Mouse (Mus musculus) CD8-positive naive resting alpha-beta T cell, adult 57 days (primary cell): Measurements from ENCODE around the gene Zfp354a. TPM values are rescaled to one million over a fixed set of nuclear protein-coding genes. Genes with fewer than 3 reads are reported as not detected.

Experiments
- total RNA-seq: library from RNA; stranded (reverse); gene quantifications from one replicate; pipeline ENCODE4 v1.2.4, GENCODE M21; 2023

Zfp354a gene
- total RNA-seq: not detected

GRCm38 (mm10) chr11:51059151-51059571 lies at the start of gene Zfp354a:
Zfp354a (plus strand) TSS chr11:51059257.

GRCm38 (mm10) chr11:51013936-51014335 lies 45.1 kb upstream of the Zfp354a start, which contains the start of gene Olfr54:
Olfr54 (plus strand) TSS chr11:51014236.

GRCm38 (mm10) chr11:51047809-51048208 lies 11.2 kb upstream of the Zfp354a start, which contains the start of gene Olfr1375:
Olfr1375 (plus strand) TSS chr11:51048109.

Other genes with a start within 250 kb of the Zfp354a start
- 17.9 TPM for gene Zfp354c, start 231.5 kb upstream of the Zfp354a start, total RNA-seq
- gene Zfp879, start 217.7 kb upstream of the Zfp354a start, total RNA-seq: 0.21 TPM
- 17.9 TPM for gene Grm6, start 208.6 kb upstream of the Zfp354a start, total RNA-seq
- gene Zfp454, start 171.6 kb upstream of the Zfp354a start, total RNA-seq: not detected
- 3.3 TPM for gene Zfp2, start 143.1 kb upstream of the Zfp354a start, total RNA-seq
- not detected for gene Zfp354b, start 127.6 kb upstream of the Zfp354a start, total RNA-seq
- gene 4933414I15Rik, start 115.5 kb upstream of the Zfp354a start, total RNA-seq: not detected
- not detected for gene Prop1, start 105.5 kb upstream of the Zfp354a start, total RNA-seq
- gene Olfr1378, start 92.7 kb upstream of the Zfp354a start, total RNA-seq: not detected
- not detected for gene Olfr1377, start 77.3 kb upstream of the Zfp354a start, total RNA-seq
- not detected for gene Olfr51, start 55.7 kb upstream of the Zfp354a start, total RNA-seq
- gene Olfr54, start 45.0 kb upstream of the Zfp354a start, total RNA-seq: not detected
- not detected for gene Olfr1375, start 11.1 kb upstream of the Zfp354a start, total RNA-seq
- gene Gm12569, start 161.2 kb downstream of the Zfp354a start, total RNA-seq: not detected
- 274 TPM for gene Clk4, start 202.5 kb downstream of the Zfp354a start, total RNA-seq
- 1.6 TPM for gene BC049762, start 203.8 kb downstream of the Zfp354a start, total RNA-seq
- gene Col23a1, start 230.7 kb downstream of the Zfp354a start, total RNA-seq: 2.4 TPM